Mouse (Mus musculus) ES-Bruce4 (cell line): ENCODE measurements around the gene Dll4. TPM values are rescaled to one million over a fixed set of nuclear protein-coding genes. Genes with fewer than 3 reads are reported as not detected.

Experiments used
- H3K27ac ChIP-seq: 2 replicates; pipeline ENCODE4 v1.5.1; 2012; ENCODE audit warnings: low read length, inconsistent platforms; ENCODE audit not compliant: insufficient read depth
- H3K27me3 ChIP-seq: 2 replicates; pipeline ENCODE4 v1.6.1; 2012; ENCODE audit warnings: mild to moderate bottlenecking, low read length, inconsistent platforms; ENCODE audit not compliant: control insufficient read depth, poor library complexity, insufficient read depth, severe bottlenecking
- H3K36me3 ChIP-seq: 2 replicates; pipeline ENCODE4 v1.6.1; 2012; ENCODE audit warnings: inconsistent platforms, mild to moderate bottlenecking, low read length, moderate library complexity; ENCODE audit not compliant: control insufficient read depth, poor library complexity, insufficient read depth, severe bottlenecking
- H3K4me1 ChIP-seq: one replicate; pipeline ENCODE4 v1.8.1; 2011; ENCODE audit warnings: low read length; ENCODE audit not compliant: control insufficient read depth, insufficient read depth
- H3K4me3 ChIP-seq: 2 replicates; pipeline ENCODE4 v1.5.1; 2011; ENCODE audit warnings: low read depth, mild to moderate bottlenecking, low read length
- H3K9ac ChIP-seq: 2 replicates; pipeline ENCODE4 v1.6.1; 2012; ENCODE audit warnings: low read depth, mild to moderate bottlenecking, inconsistent platforms; ENCODE audit not compliant: poor library complexity, severe bottlenecking
- H3K9me3 ChIP-seq: replicated peaks from 2 replicates; pipeline ENCODE4 v1.6.1; 2012; ENCODE audit warnings: mild to moderate bottlenecking, low read length, inconsistent platforms; ENCODE audit not compliant: control insufficient read depth, poor library complexity, insufficient read depth, severe bottlenecking
- CTCF ChIP-seq: IDR thresholded peaks from one replicate; pipeline ENCODE4 v1.8.1; 2011; ENCODE audit warnings: low read depth, low read length
- EP300 ChIP-seq: IDR thresholded peaks from 2 replicates; pipeline ENCODE4 v1.6.1; 2011; ENCODE audit warnings: low read depth, low read length; ENCODE audit not compliant: insufficient read depth
- POLR2A ChIP-seq: IDR thresholded peaks from one replicate; pipeline ENCODE4 v1.8.1; 2011; ENCODE audit warnings: low read length; ENCODE audit not compliant: insufficient read depth
- polyA plus RNA-seq: library from polyadenylated mRNA; stranded (reverse); fragments of >200 nt; gene quantifications from 2 replicates; pipeline ENCODE4 v1.2.4, GENCODE M21; 2011; ENCODE audit warnings: low read depth; ENCODE audit not compliant: missing spikeins, insufficient read depth, insufficient read length

The Dll4 gene
- polyA plus RNA-seq, 1 experiment, result not detected

DNA sequence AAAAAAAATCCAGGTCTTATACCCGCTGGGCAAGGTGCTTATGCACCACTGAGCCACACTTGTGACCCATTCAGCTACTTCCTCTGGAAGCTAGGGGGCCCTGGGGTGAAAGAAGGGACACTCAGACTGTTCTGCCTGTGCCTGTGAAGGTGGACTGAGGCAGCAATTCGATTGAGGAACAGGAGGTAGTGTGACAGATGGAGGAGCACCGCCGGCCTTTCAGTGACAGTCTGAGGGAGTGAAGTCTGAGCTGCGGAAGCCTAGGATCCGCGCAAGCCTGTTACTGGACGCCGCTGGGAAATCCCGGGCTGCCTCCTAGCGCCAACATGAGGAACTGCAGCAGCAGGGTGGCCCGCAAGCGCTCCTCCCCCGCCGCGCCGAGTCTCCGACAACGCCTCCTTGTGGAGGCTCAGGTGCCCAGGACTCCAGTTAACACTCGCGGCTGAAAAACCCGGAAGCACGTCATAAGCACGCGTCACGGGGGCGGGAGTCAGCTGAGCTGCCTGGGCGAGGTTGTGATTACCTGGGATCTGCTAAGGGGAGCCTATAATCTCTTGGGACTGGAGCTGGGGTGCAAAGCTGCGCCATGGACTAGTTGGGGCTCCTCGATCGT is 37.2 kb upstream of the Dll4 start, which contains the start of gene Vps18:
Gene Vps18, plus strand, starts transcription at position 471 of the 613 bp plus-strand sequence.
- H3K9me3 ChIP-seq, result no peaks in the 10 kb centered on the region
- H3K36me3 ChIP-seq, result 0 out of 2 replicates have a peak, but pooled peaks cover 8% of the 10 kb centered on the region
- H3K27me3 ChIP-seq, result no peaks in the 10 kb centered on the region
- no peaks in the 10 kb centered on the region for H3K4me1 ChIP-seq
- peak within 1 kb of the TSS; percentile 83 for H3K9ac ChIP-seq
- H3K27ac ChIP-seq, result 0 out of 2 replicates have a peak within 1 kb of the TSS, but pooled peaks have one; percentile 0
- TF ChIP-seq EP300, result peak; percentile 65; the same call in 1 of the 2 replicates
- TF ChIP-seq CTCF, result peak; percentile 96
- TF ChIP-seq POLR2A, result peak; percentile 28
- H3K4me3 ChIP-seq, result peak within 1 kb of the TSS; percentile 92

GRCm38 (mm10) chr2:119289014-119289416 is 36.6 kb upstream of the Dll4 start:
- H3K36me3 ChIP-seq, result 0 out of 2 replicates have a peak, but pooled peaks cover 8% of the 10 kb centered on the region

GRCm38 (mm10) chr2:119292281-119292680 is 33.3 kb upstream of the Dll4 start:
- H3K27me3 ChIP-seq, result no peaks in the 10 kb centered on the region
- H3K9ac ChIP-seq, result no peak overlapping the region
- H3K9me3 ChIP-seq, result no peaks in the 10 kb centered on the region
- no peak overlapping the region for H3K4me3 ChIP-seq
- no peak for TF ChIP-seq EP300
- no peak for TF ChIP-seq CTCF
- TF ChIP-seq POLR2A, result no peak
- H3K36me3 ChIP-seq, result 0 out of 2 replicates have a peak, but pooled peaks cover 8% of the 10 kb centered on the region
- no peaks in the 10 kb centered on the region for H3K4me1 ChIP-seq
- H3K27ac ChIP-seq, result no peak overlapping the region

More at GRCm38 (mm10) chr2:119289014-119289416, 36.6 kb upstream of the Dll4 start:
- H3K27me3 ChIP-seq, result no peaks in the 10 kb centered on the region
- TF ChIP-seq CTCF (no peak), POLR2A (no peak), EP300 (no peak)
- H3K9me3 ChIP-seq, result no peaks in the 10 kb centered on the region
- H3K27ac ChIP-seq, result no peak overlapping the region
- H3K4me3 ChIP-seq, result peak overlapping the region; percentile 92
- H3K4me1 ChIP-seq, result no peaks in the 10 kb centered on the region
- peak overlapping the region; percentile 83 for H3K9ac ChIP-seq

GRCm38 (mm10) chr2:119292852-119293251 is 32.7 kb upstream of the Dll4 start:
- Histone ChIP-seq H3K36me3 (0 out of 2 replicates have a peak, but pooled peaks cover 8% of the 10 kb centered on the region), H3K27ac (no peak overlapping the region), H3K9me3 (no peaks in the 10 kb centered on the region), H3K4me3 (no peak overlapping the region), H3K27me3 (no peaks in the 10 kb centered on the region), H3K9ac (no peak overlapping the region), H3K4me1 (no peaks in the 10 kb centered on the region)
- TF ChIP-seq POLR2A (no peak), EP300 (no peak), CTCF (no peak)

GRCm38 (mm10) chr2:119293311-119293710 is 32.3 kb upstream of the Dll4 start:
- peak overlapping the region; percentile 46 for H3K4me3 ChIP-seq
- no peaks in the 10 kb centered on the region for H3K27me3 ChIP-seq
- no peaks in the 10 kb centered on the region for H3K4me1 ChIP-seq
- no peaks in the 10 kb centered on the region for H3K9me3 ChIP-seq
- 0 out of 2 replicates have a peak, but pooled peaks cover 8% of the 10 kb centered on the region for H3K36me3 ChIP-seq
- TF ChIP-seq POLR2A, result no peak
- no peak for TF ChIP-seq CTCF
- TF ChIP-seq EP300, result no peak
- 0 out of 2 replicates have a peak overlapping the region, but pooled peaks have one; percentile 2 for H3K9ac ChIP-seq
- no peak overlapping the region for H3K27ac ChIP-seq
